Mouse (Mus musculus): Measurements from ENCODE around the gene Sspo.

DNA sequence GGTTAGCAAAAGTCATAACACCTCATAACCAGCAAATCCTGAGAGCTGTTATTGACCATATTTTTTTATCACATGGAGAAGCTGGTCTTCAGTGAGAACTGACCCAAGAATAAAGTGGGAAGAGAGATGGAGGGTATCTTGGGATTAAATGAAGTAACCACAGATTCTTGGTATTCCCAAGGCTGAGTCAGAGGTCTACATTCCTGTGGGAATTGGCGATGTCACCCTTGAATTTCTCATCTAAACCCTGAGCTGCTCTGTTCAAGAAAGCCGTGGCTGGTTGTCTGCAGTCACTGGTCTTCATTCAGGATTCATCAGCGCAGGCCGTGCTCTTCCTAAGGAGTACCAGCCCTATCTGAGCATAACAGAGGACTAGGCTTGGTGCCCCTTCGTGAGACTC is 21.1 kb upstream of the Sspo start:
- no peak for TF ChIP-seq CTCF (conservative IDR thresholded peaks at IDR 0.05 in 1 of 2, IDR thresholded peaks at IDR 0.05 in 1 of 2; ENCODE audit: low read depth in 2 of 2, low read length in 2 of 2)
- no peak for TF ChIP-seq TBP (conservative IDR thresholded peaks at IDR 0.05; ENCODE audit: low read depth, low read length)
- TF ChIP-seq POLR2A (IDR thresholded peaks at IDR 0.05; ENCODE audit: low read depth, low read length): no peak
- no peak for TF ChIP-seq BHLHE40 (IDR thresholded peaks at IDR 0.05; ENCODE audit: low read depth, low read length)
- no peak for TF ChIP-seq SIN3A (IDR thresholded peaks at IDR 0.05; ENCODE audit: low read length)

Measured in CH12.LX (cell line).